ENCODE assay signal across 12 mouse cellular contexts in the genomic region with DNA sequence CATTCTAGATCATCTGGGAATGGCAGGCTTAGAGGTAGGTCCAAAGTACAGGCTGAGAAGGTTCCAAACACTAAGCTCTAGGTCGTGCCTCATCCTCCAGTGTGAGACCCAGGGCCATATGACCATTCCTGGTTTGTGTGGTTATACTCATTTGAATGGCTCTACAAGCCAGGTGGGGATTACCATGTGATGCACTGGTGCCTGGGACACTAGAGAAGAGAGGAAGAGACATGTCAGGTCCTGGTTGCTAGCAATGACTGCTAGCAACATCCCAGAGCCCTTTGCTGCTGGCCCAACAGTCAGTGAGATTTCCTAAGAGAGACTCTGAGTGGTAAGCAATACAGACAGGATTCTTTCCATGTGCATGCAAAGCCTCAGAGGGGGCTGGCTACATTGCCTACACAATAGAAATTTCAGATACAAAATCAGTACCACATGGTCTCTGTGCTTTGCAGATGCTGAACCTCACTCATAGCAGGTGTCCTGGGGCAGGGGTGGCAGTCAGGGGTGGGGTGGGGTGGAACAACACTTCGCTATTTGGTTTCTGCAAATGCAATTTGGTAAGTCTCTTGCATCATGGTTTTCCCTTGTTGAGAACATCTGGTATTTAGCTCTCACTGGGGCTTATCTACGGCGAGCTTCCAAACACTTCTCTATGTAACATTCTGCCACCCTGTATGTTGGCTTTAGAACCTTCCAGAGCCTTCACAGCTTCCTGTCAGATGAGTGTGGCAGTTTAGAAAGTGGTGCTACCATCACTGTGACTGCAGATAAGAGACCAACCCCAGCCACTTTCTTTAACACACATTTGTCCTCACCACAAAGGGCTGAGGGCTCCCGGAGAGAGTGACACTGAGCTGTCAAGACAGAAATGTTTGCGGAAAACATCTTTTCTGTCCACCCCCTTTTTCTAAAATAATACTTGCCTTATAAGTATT.
DNase-seq lines count a peak whose midpoint lies in the region; ATAC-seq and TF ChIP-seq lines count a peak whose summit lies in the region.
"Had no signal": no experiment of that assay in that cellular context is flagged by ENCODE, and none has a peak within 500 bp of the region (broad histone marks: within the 10 kb centered on the region; RNA-seq: fewer than 3 reads in every experiment).

No protein-coding gene starts in this region.

- H3K27me3 ChIP-seq in MEL (ENCODE audit: control insufficient read depth in 1 of 2, insufficient read depth in 2 of 2, low read length in 2 of 2): no peaks in the 10 kb centered on the region
- H3K27me3 ChIP-seq in limb, embryonic 13.5 days: no peaks in the 10 kb centered on the region
- no peaks in the 10 kb centered on the region for H3K27me3 ChIP-seq in kidney, embryonic 16.5 days (ENCODE audit: insufficient read depth, low read length)
- H3K27me3 ChIP-seq: neural tube, embryonic 15.5 days had no signal

- peak; percentile 38; the same call in 1 of the 2 replicates for ATAC-seq in frontal cortex, adult (ENCODE audit: low TSS enrichment)
- no peak for ATAC-seq in limb, embryonic 13.5 days (ENCODE audit: low FRiP score, low read depth)
- no peak for ATAC-seq in kidney, embryonic 16.5 days (ENCODE audit: low FRiP score, low TSS enrichment)
- ATAC-seq: intestine, postnatal 0 days had no signal

- H3K9me3 ChIP-seq in MEL (replicated peaks; ENCODE audit: insufficient read depth, low read length): no peaks in the 10 kb centered on the region
- H3K9me3 ChIP-seq in limb, embryonic 13.5 days: no peaks in the 10 kb centered on the region
- no peaks in the 10 kb centered on the region for H3K9me3 ChIP-seq in kidney, embryonic 16.5 days (ENCODE audit: low read length)
- H3K9me3 ChIP-seq: neural tube, embryonic 15.5 days had no signal

- H3K4me2 ChIP-seq in limb, embryonic 13.5 days (replicated peaks): no peak overlapping the region
- H3K4me2 ChIP-seq in kidney, embryonic 16.5 days (replicated peaks; ENCODE audit: low read depth, low read length): no peak overlapping the region
- H3K4me2 ChIP-seq: heart, embryonic 11.5 days; neural tube, embryonic 15.5 days had no signal

- 51% methylated on average over 6 of the region's 6 CpGs for WGBS in limb, embryonic 13.5 days
- WGBS in kidney, embryonic 16.5 days: 74% methylated on average over 6 of the region's 6 CpGs

- peaks cover 0 to 46% of the 10 kb centered on the region in 2 experiments; a peak in 2 of 4 replicates for H3K36me3 ChIP-seq in MEL (ENCODE audit: control insufficient read depth in 1 of 2, insufficient read depth in 2 of 2, low read length in 2 of 2)
- no peaks in the 10 kb centered on the region for H3K36me3 ChIP-seq in limb, embryonic 13.5 days
- no peaks in the 10 kb centered on the region for H3K36me3 ChIP-seq in kidney, embryonic 16.5 days (ENCODE audit: insufficient read depth, low read length)
- H3K36me3 ChIP-seq: neural tube, embryonic 15.5 days had no signal

- peak overlapping the region; percentile 100 for H3K27ac ChIP-seq in MEL (ENCODE audit: control insufficient read depth, low read depth, low read length)
- peak overlapping the region; percentile 44; the same call in 1 of the 2 replicates for H3K27ac ChIP-seq in limb, embryonic 13.5 days
- no peak overlapping the region for H3K27ac ChIP-seq in kidney, embryonic 16.5 days (ENCODE audit: low read length)
- H3K27ac ChIP-seq: neural tube, embryonic 15.5 days had no signal

- peaks cover 24 to 54% of the 10 kb centered on the region in 2 experiments for H3K4me1 ChIP-seq in MEL (ENCODE audit: control insufficient read depth in 1 of 2, insufficient read depth in 2 of 2, low read length in 2 of 2)
- H3K4me1 ChIP-seq in limb, embryonic 13.5 days: peaks cover 40% of the 10 kb centered on the region
- H3K4me1 ChIP-seq in kidney, embryonic 16.5 days (ENCODE audit: insufficient read depth, low read length): peaks cover 18% of the 10 kb centered on the region

- TF ChIP-seq CTCF in MEL (IDR thresholded peaks at IDR 0.05 in 2 of 3, conservative IDR thresholded peaks at IDR 0.05 in 1 of 3; ENCODE audit: control insufficient read depth in 1 of 3, insufficient read depth in 1 of 3, low read depth in 2 of 3, low read length in 3 of 3, poor library complexity in 1 of 3, severe bottlenecking in 1 of 3): no peak

- peak in 1 of 2 experiments; percentile 83; a peak in 2 of 4 replicates for TF ChIP-seq POLR2A in MEL (IDR thresholded peaks at IDR 0.05; ENCODE audit: control insufficient read depth in 1 of 2, insufficient read depth in 1 of 2, low read depth in 1 of 2, low read length in 2 of 2, poor library complexity in 1 of 2)

- peak; percentile 97 to 99 for TF ChIP-seq EP300 in MEL (IDR thresholded peaks at IDR 0.05; ENCODE audit: low read depth in 1 of 2, low read length in 2 of 2)

- no peak for TF ChIP-seq RAD21 in MEL (IDR thresholded peaks at IDR 0.05; ENCODE audit: low read depth, low read length)

- H3K79me2 ChIP-seq in MEL (ENCODE audit: control insufficient read depth, insufficient read depth, low read length, poor library complexity): no peaks in the 10 kb centered on the region; the same call in 1 of the 2 replicates

- no peak for DNase-seq in frontal cortex, postnatal 10 days (ENCODE audit: low spot score in 2 of 2)
- peak; percentile 97 for DNase-seq in MEL (ENCODE audit: low read depth, low spot score)
- DNase-seq in natural killer cell, adult 2 months (ENCODE audit: low spot score in 2 of 2): peak; percentile 7 to 25
- DNase-seq in gastrocnemius, postnatal 4 days (ENCODE audit: low spot score in 2 of 2): no peak
- no peak for DNase-seq in urinary bladder, adult 18-20 months (ENCODE audit: low spot score in 2 of 2)
- DNase-seq: cerebellum, adult 18-20 months had no signal

- peak overlapping the region; percentile 84 for H3K9ac ChIP-seq in MEL (ENCODE audit: control insufficient read depth, low read depth, low read length, poor library complexity, severe bottlenecking)
- H3K9ac ChIP-seq in limb, embryonic 13.5 days: no peak overlapping the region
- H3K9ac ChIP-seq in kidney, embryonic 16.5 days (replicated peaks; ENCODE audit: low read length): no peak overlapping the region
- H3K9ac ChIP-seq: neural tube, embryonic 15.5 days had no signal

- peak overlapping the region in 1 of 2 experiments; percentile 14; a peak in 2 of 4 replicates for H3K4me3 ChIP-seq in MEL (ENCODE audit: control insufficient read depth in 1 of 2, insufficient read depth in 1 of 2, low read depth in 2 of 2, low read length in 2 of 2)
- no peak overlapping the region for H3K4me3 ChIP-seq in limb, embryonic 13.5 days
- H3K4me3 ChIP-seq in kidney, embryonic 16.5 days (ENCODE audit: low read length): no peak overlapping the region
- H3K4me3 ChIP-seq: neural tube, embryonic 15.5 days had no signal

TF ChIP-seq in MEL, 35 proteins besides CTCF, POLR2A, EP300 and RAD21 (continues in another document):
- TF ChIP-seq ZC3H11A (IDR thresholded peaks at IDR 0.05; ENCODE audit: low read depth, low read length): no peak
- no peak for TF ChIP-seq CHD1 (IDR thresholded peaks at IDR 0.05; ENCODE audit: low read depth, low read length)
- TF ChIP-seq ZMIZ1 (IDR thresholded peaks at IDR 0.05; ENCODE audit: low read depth, low read length): peak; percentile 77; the same call in 1 of the 2 replicates
- peak; percentile 92 for TF ChIP-seq TAL1 (IDR thresholded peaks at IDR 0.05; ENCODE audit: low read length)
- TF ChIP-seq USF1 (IDR thresholded peaks at IDR 0.05; ENCODE audit: low read depth, low read length): peak; percentile 54
- TF ChIP-seq UBTF (IDR thresholded peaks at IDR 0.05; ENCODE audit: borderline replicate concordance, insufficient read depth, low read depth, low read length): no peak
- TF ChIP-seq RCOR1 (IDR thresholded peaks at IDR 0.05; ENCODE audit: low read depth, low read length): peak; percentile 80
- TF ChIP-seq TBP (IDR thresholded peaks at IDR 0.05; ENCODE audit: low read depth, low read length): peak; percentile 80
- peak; percentile 58; the same call in 1 of the 2 replicates for TF ChIP-seq MYC (IDR thresholded peaks at IDR 0.05; ENCODE audit: low read depth, low read length)
- 0 out of 2 replicates have a peak, but pooled peaks have one; percentile 6 for TF ChIP-seq ZNF384 (IDR thresholded peaks at IDR 0.05; ENCODE audit: low read depth, low read length)
- TF ChIP-seq MAX (IDR thresholded peaks at IDR 0.05; ENCODE audit: low read length): peak; percentile 42
- TF ChIP-seq GABPA (IDR thresholded peaks at IDR 0.05; ENCODE audit: low read depth, low read length): no peak
- peak; percentile 88 for TF ChIP-seq POLR2AphosphoS2 (IDR thresholded peaks at IDR 0.05; ENCODE audit: low read length)
- TF ChIP-seq JUND (IDR thresholded peaks at IDR 0.05; ENCODE audit: low read depth, low read length): peak; percentile 46; the same call in 1 of the 2 replicates
- TF ChIP-seq NRF1 (IDR thresholded peaks at IDR 0.05; ENCODE audit: insufficient read depth, low read depth, low read length, poor library complexity, severe bottlenecking): no peak
- TF ChIP-seq USF2 (IDR thresholded peaks at IDR 0.05; ENCODE audit: borderline replicate concordance in 1 of 2, insufficient read depth in 1 of 2, low read depth in 1 of 2, low read length in 2 of 2): no peak
- peak; percentile 98 for TF ChIP-seq SIN3A (IDR thresholded peaks at IDR 0.05; ENCODE audit: low read length)
- TF ChIP-seq NELFE (IDR thresholded peaks at IDR 0.05; ENCODE audit: low read depth, low read length): peak; percentile 59
- TF ChIP-seq ELF1 (IDR thresholded peaks at IDR 0.05; ENCODE audit: low read depth, low read length): 0 out of 2 replicates have a peak, but pooled peaks have one; percentile 61
- no peak for TF ChIP-seq CHD2 (IDR thresholded peaks at IDR 0.05; ENCODE audit: low read length)
- peak; percentile 64 for TF ChIP-seq KAT2A (conservative IDR thresholded peaks at IDR 0.05; ENCODE audit: low read depth, low read length)
- no peak; the same call in 1 of the 2 replicates for TF ChIP-seq POLR2AphosphoS5 (IDR thresholded peaks at IDR 0.05; ENCODE audit: borderline replicate concordance, low read depth, low read length)
- no peak for TF ChIP-seq ZKSCAN1 (IDR thresholded peaks at IDR 0.05; ENCODE audit: low read depth, low read length)
- peak; percentile 73; the same call in 1 of the 2 replicates for TF ChIP-seq MXI1 (IDR thresholded peaks at IDR 0.05; ENCODE audit: low read depth, low read length)
- TF ChIP-seq TCF12 (IDR thresholded peaks at IDR 0.05; ENCODE audit: low read depth, low read length): peak; percentile 97
- no peak for TF ChIP-seq MEF2A (IDR thresholded peaks at IDR 0.05; ENCODE audit: extremely low read depth, insufficient replicate concordance, low read depth, low read length, poor library complexity, severe bottlenecking)
- peak; percentile 58 for TF ChIP-seq HCFC1 (IDR thresholded peaks at IDR 0.05; ENCODE audit: low read depth, low read length)
- peak; percentile 97 for TF ChIP-seq MYB (IDR thresholded peaks at IDR 0.05; ENCODE audit: low read depth, low read length)
- peak; percentile 99 for TF ChIP-seq ETS1 (IDR thresholded peaks at IDR 0.05; ENCODE audit: low read depth, low read length)
- TF ChIP-seq E2F4 (IDR thresholded peaks at IDR 0.05; ENCODE audit: borderline replicate concordance, low read depth, low read length): no peak

Comparison
In these comparisons a context has a peak if more than half of its experiments do, and no peak if none do; other contexts are left out.
1. DNase-seq: peak in MEL (single experiment) and natural killer cell, adult 2 months (2 of 2); none in frontal cortex, postnatal 10 days (0 of 2), gastrocnemius, postnatal 4 days (0 of 2) and urinary bladder, adult 18-20 months (0 of 2).